Mouse (Mus musculus): ENCODE results near the gene Samsn1.
"Not testable (repeated sequence)": the region's sequence is repeated elsewhere in the genome, so short reads cannot be mapped to it uniquely, and the experiment has no call there.

Gene Samsn1

DNA sequence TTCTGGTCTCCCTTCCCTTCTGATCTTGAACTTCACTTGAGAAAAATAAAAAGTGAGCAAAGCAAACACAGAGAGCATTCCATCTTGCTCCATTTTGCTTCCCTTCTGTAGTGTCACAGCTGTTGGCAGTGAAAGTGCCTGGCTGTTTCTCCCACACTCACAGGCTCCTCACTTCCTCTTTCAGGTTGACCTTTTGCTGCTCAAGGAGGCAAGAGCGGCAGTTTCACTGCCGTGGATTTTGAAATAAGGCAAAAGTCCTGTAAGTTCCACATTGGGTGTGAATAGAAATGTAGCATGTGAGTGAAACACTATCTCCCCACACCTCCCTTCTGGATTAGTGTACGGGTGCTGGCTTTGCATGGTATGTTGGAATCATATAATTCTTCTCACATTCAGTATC lies 144.9 kb downstream of the Samsn1 start:
- no peak for DNase-seq (ENCODE audit: low read depth, low spot score)

DNA sequence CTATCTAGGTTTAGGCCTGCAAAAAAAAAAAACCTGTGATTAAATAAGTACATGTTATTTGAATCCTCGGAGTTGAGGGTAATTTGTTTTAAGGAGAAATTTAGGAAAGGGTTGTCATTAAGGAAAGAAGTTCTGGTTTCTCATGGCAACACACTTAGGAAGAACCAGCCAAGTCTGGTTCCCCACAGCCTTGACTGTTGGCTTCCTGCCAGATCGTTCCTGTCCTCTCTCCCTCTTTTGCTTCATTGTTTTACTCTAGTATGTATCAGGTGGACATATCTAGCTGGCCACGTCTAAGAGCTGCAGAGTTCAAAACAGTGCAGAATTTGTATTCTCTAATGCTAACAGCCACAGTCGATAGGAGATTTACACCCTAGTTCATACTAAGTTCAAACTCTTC lies 146.2 kb downstream of the Samsn1 start:
- no peak for DNase-seq (ENCODE audit: low read depth, low spot score)

DNA sequence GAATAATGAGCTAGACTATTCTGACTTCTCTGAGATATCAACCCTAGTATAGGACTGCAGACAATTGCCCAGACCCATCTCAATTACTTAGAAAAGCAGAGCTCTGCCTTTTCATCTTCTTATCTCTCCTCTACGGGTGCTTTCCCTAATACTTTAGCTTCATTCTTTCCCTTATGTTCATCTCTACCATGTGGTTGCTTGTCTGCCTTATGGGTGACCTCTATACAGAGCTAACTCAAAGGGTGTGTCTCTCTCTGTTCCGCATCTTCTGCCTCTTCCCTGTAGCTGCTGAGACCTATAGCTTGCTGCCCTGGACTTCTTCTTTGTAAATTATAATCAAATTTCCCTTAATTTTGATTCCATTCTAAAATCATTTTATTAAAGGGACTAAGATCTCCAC lies 147.6 kb downstream of the Samsn1 start:
- DNase-seq (ENCODE audit: low read depth, low spot score): no peak

DNA sequence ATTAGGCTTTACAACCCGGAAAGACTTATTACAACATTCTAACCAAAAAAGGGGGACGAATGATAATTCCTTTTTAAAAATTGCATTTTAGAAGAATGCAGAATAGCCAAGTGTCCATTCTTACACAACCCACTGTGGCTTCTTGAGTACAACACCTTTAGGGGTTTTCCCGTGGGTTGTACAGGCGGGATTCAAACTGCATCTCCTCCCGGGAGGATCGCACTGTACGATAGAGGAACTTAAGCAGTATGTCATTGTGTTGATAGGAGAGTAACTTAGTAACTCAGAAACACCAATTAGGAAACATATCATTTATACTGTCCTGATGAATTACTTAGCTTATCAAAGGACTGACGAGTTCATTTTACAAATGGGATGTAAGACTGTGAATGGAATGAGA lies 149.8 kb downstream of the Samsn1 start:
- DNase-seq (ENCODE audit: low read depth, low spot score): no peak

DNA sequence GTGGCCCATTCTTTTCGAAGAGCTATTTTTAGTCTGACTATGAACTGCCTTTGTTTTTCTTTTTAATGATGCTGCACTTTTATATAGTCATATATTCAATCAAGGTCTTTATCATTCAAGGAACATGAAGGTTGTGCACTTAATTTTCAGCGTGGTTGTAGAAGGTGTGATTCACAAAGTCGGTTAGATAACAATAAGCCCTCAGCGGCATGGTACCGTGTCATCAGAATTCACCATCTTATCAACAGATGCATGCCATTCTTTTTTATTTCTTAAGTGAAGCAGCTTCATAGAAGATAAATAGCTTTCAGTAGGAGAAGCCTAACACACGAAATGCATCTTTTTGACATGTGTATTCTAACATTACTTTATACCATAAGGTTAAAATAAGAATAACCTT lies 154.7 kb downstream of the Samsn1 start:
- no peak for DNase-seq (ENCODE audit: low read depth, low spot score)

DNA sequence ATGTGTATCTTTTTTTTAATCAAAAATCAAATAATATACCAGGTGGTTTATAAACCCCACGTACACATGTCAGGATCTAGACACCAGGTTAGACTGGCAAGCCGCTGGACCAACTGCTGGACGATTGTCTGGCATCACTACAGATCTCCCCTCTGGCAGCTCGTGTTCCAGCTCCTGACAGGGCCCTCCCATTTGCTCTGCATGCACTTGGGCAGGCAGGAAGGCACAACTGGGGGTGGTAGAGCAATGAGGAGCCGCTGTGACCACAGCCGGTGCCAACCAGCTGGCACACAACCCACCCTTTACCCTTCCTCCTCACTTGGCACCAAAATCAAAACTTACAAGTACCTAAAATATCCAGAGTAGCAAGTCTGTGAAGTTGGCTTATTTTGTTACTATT lies 156.6 kb downstream of the Samsn1 start:
- DNase-seq (ENCODE audit: low read depth, low spot score): no peak

DNA sequence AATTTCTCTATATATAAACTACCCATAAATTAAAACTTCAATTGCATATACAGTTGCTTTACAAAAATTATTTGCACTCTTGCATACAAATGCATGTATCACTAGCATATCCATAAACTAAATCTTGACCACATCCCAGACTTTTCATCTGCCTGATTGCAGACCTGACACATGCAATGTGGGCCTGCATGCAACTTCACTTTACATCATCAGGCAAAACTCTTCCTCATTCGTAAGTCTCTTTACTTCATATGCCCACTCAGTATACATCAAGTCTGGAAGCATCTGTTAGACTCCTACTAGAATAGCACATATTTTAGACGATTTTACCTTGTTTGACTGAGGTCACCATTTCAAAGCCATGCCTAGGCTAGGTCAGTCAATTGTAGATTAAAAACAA lies 157.4 kb downstream of the Samsn1 start:
- no peak for DNase-seq (ENCODE audit: low read depth, low spot score)

DNA sequence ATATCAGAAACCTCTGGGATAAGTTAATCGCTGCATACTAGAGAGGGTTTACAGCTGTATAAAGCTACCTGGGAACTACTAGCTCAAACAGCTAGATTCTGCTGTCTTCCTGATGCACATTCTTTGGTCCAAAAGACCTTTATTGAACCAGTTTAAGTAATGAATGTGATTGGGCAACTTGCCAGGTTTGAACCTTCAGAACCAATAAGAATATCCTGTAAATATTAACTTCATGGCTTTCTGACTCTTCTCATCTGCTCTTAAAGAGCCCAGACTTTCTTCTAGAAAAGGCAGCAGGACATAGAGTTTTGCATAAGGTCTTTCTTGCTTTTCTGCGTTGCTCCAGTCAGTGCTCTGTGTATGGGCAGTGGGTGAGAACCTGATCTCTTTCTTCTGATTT lies 165.7 kb downstream of the Samsn1 start:
- no peak for DNase-seq (ENCODE audit: low read depth, low spot score)

DNA sequence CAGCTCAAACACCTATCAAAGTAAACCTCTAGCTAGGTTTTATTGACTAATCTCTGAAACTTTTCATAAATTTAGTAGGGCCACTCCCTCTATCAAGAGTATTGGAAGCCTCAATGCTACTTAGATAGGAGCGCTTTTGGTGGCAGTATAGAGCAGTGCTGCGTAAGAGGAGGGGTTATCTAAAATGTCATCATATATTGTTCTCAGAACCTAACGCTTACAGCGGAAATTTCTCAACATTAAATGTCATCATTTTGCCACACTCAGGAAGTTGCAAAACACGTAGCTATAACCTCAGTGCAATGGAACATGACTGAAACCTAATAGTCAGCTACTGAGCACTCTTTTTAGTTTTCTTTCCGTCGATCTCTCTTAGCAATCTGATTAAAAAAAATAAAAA lies 166.7 kb downstream of the Samsn1 start:
- DNase-seq (ENCODE audit: low read depth, low spot score): no peak

DNA sequence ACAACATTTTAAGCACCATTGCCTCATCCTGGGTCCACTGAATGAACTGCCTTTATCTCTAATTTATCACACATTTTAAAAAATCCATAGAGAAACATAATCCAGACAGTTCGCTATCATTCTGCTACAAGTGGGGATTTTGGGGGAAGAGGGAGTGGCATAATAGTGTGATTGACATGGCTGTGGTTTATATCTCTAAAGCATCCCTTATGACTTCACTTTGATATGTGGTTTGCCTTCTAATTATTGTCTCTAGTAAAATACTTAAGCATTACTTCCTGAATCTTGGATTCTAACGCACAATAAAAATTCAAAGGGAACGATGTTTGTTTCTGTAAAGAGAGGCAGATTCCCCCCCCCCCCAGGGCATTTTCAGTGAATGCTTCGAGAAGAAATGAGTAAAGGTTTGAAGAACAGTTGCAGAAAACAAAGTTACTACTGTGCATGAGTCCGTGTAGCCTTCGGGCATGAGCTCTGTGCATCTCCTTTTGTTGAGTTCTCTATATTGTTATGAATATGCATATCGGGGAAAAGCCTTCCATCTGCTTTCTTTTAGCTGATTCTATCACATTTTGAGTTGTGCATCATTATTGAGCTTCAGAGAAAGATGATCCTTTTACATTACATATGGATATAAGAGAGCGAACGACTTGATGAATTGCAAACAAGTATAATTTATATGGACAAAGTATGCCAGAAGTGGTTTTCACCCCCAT lies 168.4 kb downstream of the Samsn1 start:
- DNase-seq (ENCODE audit: low read depth, low spot score): no peak

DNA sequence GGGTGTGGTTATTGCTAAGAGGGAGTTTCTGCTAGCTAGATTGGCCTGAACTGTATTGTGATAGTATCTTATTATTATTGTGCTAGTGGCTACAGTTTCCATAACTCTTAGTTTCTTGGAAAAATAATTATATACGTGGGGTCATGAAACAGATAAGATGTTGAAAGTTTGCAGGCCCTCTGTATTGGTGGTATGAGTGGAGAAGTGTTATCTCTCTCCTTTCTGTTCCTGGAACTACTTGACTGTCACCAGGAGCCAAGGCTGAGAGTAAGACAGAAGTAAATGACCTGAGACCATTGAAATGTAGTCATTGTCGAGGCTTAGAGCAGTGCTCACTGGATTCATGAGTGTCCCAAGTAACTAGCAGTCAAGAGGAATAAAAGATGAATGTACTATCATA lies 169.6 kb downstream of the Samsn1 start:
- DNase-seq (ENCODE audit: low read depth, low spot score): no peak

DNA sequence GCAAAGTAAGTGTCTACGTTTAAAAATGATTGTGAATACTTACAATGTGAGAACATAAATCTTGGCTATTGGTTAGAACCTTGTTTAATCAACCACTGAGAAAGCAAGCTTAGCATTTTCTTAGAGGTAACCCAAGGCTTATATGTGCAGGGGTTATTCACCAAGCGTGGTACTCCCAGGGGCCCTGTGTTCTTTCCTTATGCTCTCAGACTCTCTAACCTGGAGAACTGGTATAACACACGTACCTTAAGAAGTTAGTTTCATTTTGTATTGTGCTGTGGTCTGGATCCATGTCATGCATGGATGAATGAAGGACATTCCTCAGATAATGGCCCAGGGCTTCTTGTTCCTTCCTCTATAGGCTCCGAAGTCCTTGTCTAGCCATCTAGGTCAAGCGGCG lies 173.0 kb downstream of the Samsn1 start:
- no peak for DNase-seq (ENCODE audit: low read depth, low spot score)

DNA sequence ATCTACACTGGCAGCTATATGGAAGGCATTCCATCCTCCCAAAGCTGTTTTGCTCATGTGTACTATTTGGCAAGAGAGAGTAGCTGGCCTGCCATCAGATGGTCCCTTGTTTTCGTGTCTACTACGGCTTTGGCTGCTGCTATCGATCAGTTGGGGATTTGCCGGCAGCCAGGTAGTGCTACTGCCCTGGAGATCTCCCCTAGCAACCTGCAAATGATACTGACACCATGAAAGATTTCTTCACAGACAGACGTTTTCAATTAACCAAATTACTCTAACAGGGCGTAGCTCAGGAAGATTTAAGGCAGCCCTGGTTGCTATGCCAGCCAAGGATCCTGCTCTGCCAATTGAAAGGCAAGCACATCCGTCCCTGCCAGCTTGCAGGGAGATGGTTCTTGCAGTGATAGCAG lies 178.4 kb downstream of the Samsn1 start:
- DNase-seq (ENCODE audit: low read depth, low spot score): peak; percentile 16

DNA sequence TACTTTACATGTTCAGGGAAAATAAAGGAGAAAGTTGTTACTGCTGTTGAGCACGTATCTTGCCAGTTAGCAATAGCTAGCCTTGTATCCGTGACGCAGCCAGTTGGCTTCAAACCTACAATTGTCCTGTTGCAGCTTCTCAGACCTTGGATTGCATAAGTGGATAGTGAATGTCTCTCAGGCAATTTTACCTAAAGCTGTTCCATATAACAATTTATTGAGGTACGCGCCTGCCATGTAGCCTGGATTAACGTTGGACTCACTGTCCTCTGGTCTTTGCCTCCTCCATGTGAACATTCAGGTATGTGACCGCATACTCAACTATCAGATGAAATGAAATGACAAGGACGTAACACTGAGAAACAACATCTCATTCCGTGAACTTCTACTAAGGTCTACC lies 179.1 kb downstream of the Samsn1 start:
- DNase-seq (ENCODE audit: low read depth, low spot score): no peak

DNA sequence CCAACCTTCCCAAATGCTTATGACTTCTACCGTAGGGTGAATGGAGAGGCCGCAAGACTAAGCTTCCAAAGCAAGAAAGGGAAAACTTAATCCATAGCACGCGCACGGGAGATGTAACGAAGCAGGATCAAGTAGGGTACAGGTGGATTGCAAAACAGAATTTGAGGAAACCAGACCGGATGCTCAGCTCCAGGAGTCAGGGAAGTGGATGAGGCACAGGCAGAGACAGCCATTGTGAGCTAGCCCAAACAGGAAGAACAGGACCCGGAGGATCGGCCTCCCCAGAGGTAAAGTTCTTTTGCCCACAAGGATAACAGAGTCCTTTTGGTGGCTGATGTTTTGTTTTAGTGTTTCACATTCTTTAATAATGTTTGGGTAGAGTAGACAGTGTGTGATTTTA lies 179.5 kb downstream of the Samsn1 start:
- no peak for DNase-seq (ENCODE audit: low read depth, low spot score)

DNA sequence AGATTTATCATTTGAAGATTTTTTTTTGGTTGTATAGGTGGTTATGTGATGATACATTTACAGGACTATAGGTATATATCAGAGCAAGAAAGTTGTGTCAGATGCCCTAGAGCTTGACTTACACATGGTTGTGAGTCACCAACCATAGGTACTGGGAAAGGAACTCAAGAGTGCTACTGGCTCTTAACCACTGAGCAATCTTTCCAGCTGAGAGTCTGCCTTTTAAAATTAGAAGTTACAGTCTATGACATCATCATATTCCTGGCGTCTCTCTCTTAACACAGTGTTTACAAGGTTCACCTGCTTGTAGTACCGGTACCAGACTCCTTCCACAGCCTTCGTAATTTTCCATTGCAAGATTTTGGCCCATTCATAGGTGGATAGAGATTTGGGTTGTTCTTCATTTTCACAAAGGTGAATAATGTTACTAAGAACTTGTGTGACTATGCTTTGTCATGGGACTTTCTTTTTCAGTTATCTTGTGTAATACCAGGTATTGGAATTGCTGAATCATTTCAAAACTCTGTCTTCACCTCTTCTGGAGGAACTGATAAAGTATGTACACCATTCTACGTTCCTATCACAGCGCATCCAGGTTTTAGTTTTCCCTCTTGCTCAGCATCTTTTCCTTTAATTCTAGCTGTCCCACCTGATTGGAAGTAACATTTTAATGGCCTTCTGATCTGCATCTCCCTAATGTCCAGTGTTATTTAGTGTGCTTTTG lies 184.2 kb downstream of the Samsn1 start:
- no peak for DNase-seq (ENCODE audit: low read depth, low spot score)

DNA sequence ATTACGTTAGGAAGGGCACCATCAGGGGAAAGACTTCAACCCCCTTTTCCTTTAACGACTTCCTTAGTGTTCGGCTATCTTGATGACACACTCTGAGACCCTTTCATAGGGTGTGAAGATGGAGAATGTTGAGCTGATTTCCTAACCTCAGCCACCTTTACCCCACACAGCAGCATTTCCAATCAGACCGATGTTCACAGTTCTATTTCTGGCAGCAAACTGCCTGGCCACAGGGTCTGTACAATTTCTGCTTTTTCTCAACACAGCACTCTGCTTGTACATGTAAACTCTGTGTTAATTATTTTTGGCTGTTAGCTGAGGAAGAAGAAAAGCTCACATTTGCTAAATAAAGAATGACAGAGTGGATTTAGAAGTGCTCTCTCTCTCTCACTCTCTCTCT lies 190.7 kb downstream of the Samsn1 start:
- no peak for DNase-seq (ENCODE audit: low read depth, low spot score)

DNA sequence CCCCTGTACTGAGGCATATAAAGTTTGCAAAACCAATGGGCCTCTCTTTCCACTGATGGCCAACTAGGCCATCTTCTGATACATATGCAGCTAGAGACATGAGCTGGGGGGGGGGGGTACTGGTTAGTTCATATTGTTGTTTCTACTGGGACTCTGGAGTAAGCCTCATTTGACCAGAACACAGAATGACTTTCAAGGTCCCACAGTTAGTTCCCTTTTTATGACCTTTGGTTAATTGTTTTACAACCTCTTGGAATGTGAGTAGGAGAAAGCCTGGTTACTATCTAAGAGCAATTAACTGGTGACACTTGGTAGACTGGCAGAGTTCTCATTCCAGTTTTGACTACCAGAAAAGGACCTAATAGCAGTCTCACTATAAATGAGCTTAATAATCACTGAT lies 195.1 kb downstream of the Samsn1 start:
- not testable (repeated sequence) for DNase-seq (ENCODE audit: low read depth, low spot score)

DNA sequence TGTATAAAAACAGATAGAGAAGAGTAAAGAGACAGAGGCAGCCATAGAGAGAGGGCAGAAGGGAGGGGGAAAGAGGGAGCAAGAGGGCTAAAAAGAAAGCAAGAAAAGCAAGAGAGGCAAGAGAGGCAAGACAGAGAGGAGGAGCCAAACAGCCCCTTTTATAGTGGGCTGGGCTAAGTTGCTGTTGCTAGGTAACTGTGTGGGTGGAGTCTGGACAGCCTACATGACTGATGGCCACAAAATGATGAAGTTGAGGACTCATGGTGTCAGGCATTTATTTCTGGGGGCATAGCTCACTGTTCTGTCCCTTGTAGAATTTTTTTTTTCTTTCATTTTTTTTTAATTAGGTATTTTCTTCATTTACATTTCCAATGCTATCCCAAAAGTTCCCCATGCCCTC lies 195.6 kb downstream of the Samsn1 start:
- DNase-seq (ENCODE audit: low read depth, low spot score): no peak

DNA sequence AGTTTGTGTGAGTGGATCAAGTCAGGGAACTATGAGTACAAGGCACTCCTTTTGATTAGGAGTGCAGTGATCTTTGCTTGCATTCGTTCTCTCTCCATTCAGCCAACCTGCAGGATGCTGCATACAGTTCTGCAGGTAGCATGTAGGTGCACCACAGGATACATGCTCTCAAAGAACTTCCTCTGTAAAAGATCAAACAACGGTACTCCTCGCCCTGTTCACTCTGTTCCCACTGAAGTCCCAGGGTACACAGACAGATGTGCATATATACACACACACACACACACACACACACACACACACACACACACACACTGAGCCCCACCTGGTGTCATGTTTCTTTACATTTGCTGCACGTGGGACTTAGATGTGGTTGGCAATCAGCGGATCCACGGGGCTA lies 198.9 kb downstream of the Samsn1 start:
- DNase-seq (ENCODE audit: low read depth, low spot score): no peak

DNA sequence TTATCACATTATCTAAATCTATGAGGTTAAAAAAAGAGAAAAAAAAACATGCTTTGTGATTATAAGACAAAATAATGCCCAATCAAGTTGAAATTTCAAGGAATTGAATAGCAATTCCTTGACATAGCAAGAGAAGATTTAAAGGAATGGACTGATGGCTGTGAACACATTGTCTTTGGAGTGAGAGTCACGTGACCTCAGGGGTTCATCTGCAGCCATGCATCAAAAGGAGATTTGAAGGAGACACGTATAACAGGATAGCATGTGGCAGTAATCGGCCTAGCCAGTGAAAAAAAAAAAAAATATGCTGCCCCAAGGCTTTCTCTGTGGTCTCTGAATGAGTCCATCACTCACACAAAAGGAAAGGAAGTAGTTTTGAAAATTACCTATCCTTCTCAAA lies 201.1 kb downstream of the Samsn1 start:
- DNase-seq (ENCODE audit: low read depth, low spot score): no peak
